Mouse (Mus musculus) testis, adult 2 months (tissue): ENCODE measurements at regions not wholly inside any gene's neighbourhood (a gene's known extent, or its start where the extent isn't known, plus 50 kb on each side); places are given as distances from the start of the nearest gene placed in this dataset.

ENCODE experiments used
- CTCF ChIP-seq: fragments of 200-500 bp; IDR thresholded peaks from 2 replicates; pipeline ENCODE4 v1.5.1; 2012; ENCODE audit warnings: low read depth, mild to moderate bottlenecking, inconsistent platforms, low read length, moderate library complexity; ENCODE audit not compliant: control insufficient read depth, insufficient read depth, insufficient replicate concordance
- POLR2A ChIP-seq: fragments of 200-500 bp; IDR thresholded peaks from 2 replicates; pipeline ENCODE4 v1.6.1; 2012; ENCODE audit warnings: low read depth, mild to moderate bottlenecking, inconsistent platforms, low read length, moderate library complexity; ENCODE audit not compliant: control insufficient read depth

- TF ChIP-seq CTCF (no peak), POLR2A (no peak)
These were observed 119.4 kb upstream of the Fmo9 start for GRCm38 (mm10) chr1:166800953-166801603.
